Mouse (Mus musculus) cerebellum, adult 9-10 months (tissue): ENCODE results near the gene Wipf3.
A peak's percentile ranks its signal among the peaks of the same experiment; 100 is the strongest.

ENCODE experiments used
- DNase-seq: peaks from one replicate; pipeline ENCODE4 v3.0.0; 2022

Gene Wipf3

GRCm38 (mm10) chr6:54429447-54430194, at the start of gene Wipf3:
TSS of gene Wipf3 (plus strand) at chr6:54429603.
- DNase-seq: peak; percentile 69

GRCm38 (mm10) chr6:54382636-54383035, 46.8 kb upstream of the Wipf3 start:
- DNase-seq: no peak

- no peak for DNase-seq
Measured at GRCm38 (mm10) chr6:54383893-54384524, 45.4 kb upstream of the Wipf3 start.

- no peak for DNase-seq
Measured at GRCm38 (mm10) chr6:54384777-54385176, 44.6 kb upstream of the Wipf3 start.

GRCm38 (mm10) chr6:54386429-54386828, 43.0 kb upstream of the Wipf3 start:
- no peak for DNase-seq

GRCm38 (mm10) chr6:54387044-54387443, 42.4 kb upstream of the Wipf3 start:
- DNase-seq: no peak

GRCm38 (mm10) chr6:54387751-54388150, 41.7 kb upstream of the Wipf3 start:
- DNase-seq: no peak

GRCm38 (mm10) chr6:54388690-54389275, 40.6 kb upstream of the Wipf3 start:
- DNase-seq: no peak

- peak; percentile 70 for DNase-seq
Measured at GRCm38 (mm10) chr6:54391765-54392164, 37.6 kb upstream of the Wipf3 start.

- DNase-seq: no peak
Measured at GRCm38 (mm10) chr6:54393886-54394285, 35.5 kb upstream of the Wipf3 start.

GRCm38 (mm10) chr6:54399194-54399923, 30.0 kb upstream of the Wipf3 start:
- DNase-seq: no peak

GRCm38 (mm10) chr6:54401503-54401902, 27.9 kb upstream of the Wipf3 start:
- no peak for DNase-seq

GRCm38 (mm10) chr6:54404916-54405315, 24.5 kb upstream of the Wipf3 start:
- no peak for DNase-seq

- no peak for DNase-seq
Measured at GRCm38 (mm10) chr6:54406116-54406515, 23.3 kb upstream of the Wipf3 start.

- no peak for DNase-seq
Measured at GRCm38 (mm10) chr6:54409271-54409670, 20.1 kb upstream of the Wipf3 start.

- DNase-seq: no peak
Measured at GRCm38 (mm10) chr6:54410451-54410850, 19.0 kb upstream of the Wipf3 start.

- DNase-seq: no peak
Measured at GRCm38 (mm10) chr6:54411591-54411990, 17.8 kb upstream of the Wipf3 start.

GRCm38 (mm10) chr6:54412879-54413278, 16.5 kb upstream of the Wipf3 start:
- DNase-seq: no peak

- no peak for DNase-seq
Measured at GRCm38 (mm10) chr6:54425230-54425629, 4.2 kb upstream of the Wipf3 start.

GRCm38 (mm10) chr6:54428850-54429446, 455 bp upstream of the Wipf3 start:
- peak; percentile 9 for DNase-seq

GRCm38 (mm10) chr6:54430221-54430620, 818 bp downstream of the Wipf3 start:
- peak; percentile 37 for DNase-seq

GRCm38 (mm10) chr6:54431761-54432160, 2.4 kb downstream of the Wipf3 start:
- DNase-seq: peak; percentile 74

GRCm38 (mm10) chr6:54432191-54432590, 2.8 kb downstream of the Wipf3 start:
- DNase-seq: peak; percentile 19
